Mouse (Mus musculus) MEL (cell line): ENCODE data around the gene Gm20388.

Experiments used
- CTCF ChIP-seq, 3 experiments: IDR thresholded peaks in 2 of 3; conservative IDR thresholded peaks in 1 of 3; 2 replicates each; pipeline ENCODE4 v1.5.1; 2011 to 2012; ENCODE audit warnings: low read length in 3 of 3, low read depth in 2 of 3, mild to moderate bottlenecking in 2 of 3, improper control_type of control experiment in 1 of 3, inconsistent platforms in 1 of 3, mixed read lengths in 1 of 3, moderate library complexity in 1 of 3; ENCODE audit not compliant: control insufficient read depth in 1 of 3, insufficient read depth in 1 of 3, poor library complexity in 1 of 3, severe bottlenecking in 1 of 3
- MYC ChIP-seq: IDR thresholded peaks from 2 replicates; pipeline ENCODE4 v1.6.1; 2011; ENCODE audit warnings: low read depth, mild to moderate bottlenecking, low read length, improper control_type of control experiment, moderate library complexity
- POLR2A ChIP-seq, 2 experiments: IDR thresholded peaks; 2 replicates each; pipeline ENCODE4 v1.6.1; 2011 to 2012; ENCODE audit warnings: low read length in 2 of 2, mild to moderate bottlenecking in 2 of 2, control low read depth in 1 of 2, improper control_type of control experiment in 1 of 2, low read depth in 1 of 2, moderate library complexity in 1 of 2; ENCODE audit not compliant: control insufficient read depth in 1 of 2, insufficient read depth in 1 of 2, poor library complexity in 1 of 2
- ZC3H11A ChIP-seq: IDR thresholded peaks from 2 replicates; pipeline ENCODE4 v1.6.1; 2012; ENCODE audit warnings: low read depth, mild to moderate bottlenecking, inconsistent platforms, low read length, improper control_type of control experiment

DNA sequence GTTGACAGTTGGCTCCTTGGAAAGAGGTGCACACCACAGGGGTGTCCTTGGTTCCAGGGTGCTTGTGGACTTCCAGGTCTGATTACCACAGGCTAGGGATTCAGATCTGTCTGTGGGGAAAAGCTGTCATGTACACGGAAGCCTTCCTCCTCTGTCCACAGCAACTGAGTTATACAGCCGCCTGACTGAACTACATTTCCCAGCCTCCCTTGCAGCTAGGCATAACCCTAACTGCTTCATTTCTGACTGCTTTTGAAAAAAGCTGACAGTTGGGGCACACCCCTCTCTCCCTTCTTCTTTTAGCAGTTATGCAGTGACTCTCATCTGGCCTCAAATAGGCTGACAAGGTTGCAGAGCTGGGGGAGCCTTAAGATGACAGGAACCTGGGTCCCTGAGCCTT lies 901.3 kb downstream of the Gm20388 start:
- TF ChIP-seq POLR2A (IDR thresholded peaks at IDR 0.05; ENCODE audit: control insufficient read depth in 1 of 2, insufficient read depth in 1 of 2, low read depth in 1 of 2, low read length in 2 of 2, poor library complexity in 1 of 2) (no peak), ZC3H11A (no peak), CTCF (IDR thresholded peaks at IDR 0.05 in 2 of 3, conservative IDR thresholded peaks at IDR 0.05 in 1 of 3; ENCODE audit: control insufficient read depth in 1 of 3, insufficient read depth in 1 of 3, low read depth in 2 of 3, low read length in 3 of 3, poor library complexity in 1 of 3, severe bottlenecking in 1 of 3) (no peak), MYC (no peak)
